Mouse (Mus musculus): ENCODE data around the gene Mip.
A peak's percentile ranks its signal among the peaks of the same experiment; 100 is the strongest.
"Not testable (repeated sequence)": the region's sequence is repeated elsewhere in the genome, so short reads cannot be mapped to it uniquely, and the experiment has no call there.

Mip gene

GRCm38 (mm10) chr10:128211390-128212108 is 14.1 kb upstream of the Mip start, which contains the start of gene Spryd4:
Gene Spryd4 (minus strand): TSS chr10:128211807.
- peak; percentile 84 for DNase-seq (ENCODE audit: low read depth, low spot score)

GRCm38 (mm10) chr10:128212148-128212547 is 13.5 kb upstream of the Mip start:
- DNase-seq (ENCODE audit: low read depth, low spot score) = no peak

- no peak for DNase-seq (ENCODE audit: low read depth, low spot score)
Observed at GRCm38 (mm10) chr10:128212871-128213323, 12.7 kb upstream of the Mip start.

GRCm38 (mm10) chr10:128214112-128214511 is 11.5 kb upstream of the Mip start:
- DNase-seq (ENCODE audit: low read depth, low spot score) = not testable (repeated sequence)

- no peak for DNase-seq (ENCODE audit: low read depth, low spot score)
Observed at GRCm38 (mm10) chr10:128214981-128215380, 10.7 kb upstream of the Mip start.

GRCm38 (mm10) chr10:128218387-128219117 is 7.1 kb upstream of the Mip start:
- no peak for DNase-seq (ENCODE audit: low read depth, low spot score)

GRCm38 (mm10) chr10:128221533-128222286 is 3.9 kb upstream of the Mip start:
- no peak for DNase-seq (ENCODE audit: low read depth, low spot score)

GRCm38 (mm10) chr10:128225064-128225463 is 574 bp upstream of the Mip start:
- no peak for DNase-seq (ENCODE audit: low read depth, low spot score)

- DNase-seq (ENCODE audit: low read depth, low spot score) = no peak
Observed at GRCm38 (mm10) chr10:128227592-128227991, 2.0 kb downstream of the Mip start.

- no peak for DNase-seq (ENCODE audit: low read depth, low spot score)
Observed at GRCm38 (mm10) chr10:128228009-128228408, 2.4 kb downstream of the Mip start.

GRCm38 (mm10) chr10:128230582-128230981 is 4.9 kb downstream of the Mip start:
- no peak for DNase-seq (ENCODE audit: low read depth, low spot score)

- DNase-seq (ENCODE audit: low read depth, low spot score) = no peak
Observed at GRCm38 (mm10) chr10:128231146-128231545, 5.5 kb downstream of the Mip start.

- DNase-seq (ENCODE audit: low read depth, low spot score) = no peak
Observed at GRCm38 (mm10) chr10:128231697-128232419, 6.2 kb downstream of the Mip start, which contains the start of gene Timeless. Gene Timeless (plus strand): TSS chr10:128232065.

- no peak for DNase-seq (ENCODE audit: low read depth, low spot score)
Observed at GRCm38 (mm10) chr10:128232420-128232985, 6.9 kb downstream of the Mip start.

GRCm38 (mm10) chr10:128236321-128236720 is 10.7 kb downstream of the Mip start:
- DNase-seq (ENCODE audit: low read depth, low spot score) = no peak

GRCm38 (mm10) chr10:128237807-128238480 is 12.3 kb downstream of the Mip start:
- no peak for DNase-seq (ENCODE audit: low read depth, low spot score)

GRCm38 (mm10) chr10:128239140-128239539 is 13.5 kb downstream of the Mip start:
- DNase-seq (ENCODE audit: low read depth, low spot score) = no peak

GRCm38 (mm10) chr10:128240131-128240530 is 14.5 kb downstream of the Mip start:
- no peak for DNase-seq (ENCODE audit: low read depth, low spot score)

GRCm38 (mm10) chr10:128243252-128243651 is 17.6 kb downstream of the Mip start:
- DNase-seq (ENCODE audit: low read depth, low spot score) = no peak

- DNase-seq (ENCODE audit: low read depth, low spot score) = no peak
Observed at GRCm38 (mm10) chr10:128244121-128244520, 18.5 kb downstream of the Mip start.

Measured in WW6 (cell line).